Mouse (Mus musculus): ENCODE measurements around the gene Nfic. TPM values are rescaled to one million over a fixed set of nuclear protein-coding genes. Genes with fewer than 3 reads are reported as not detected.

Gene Nfic
- polyA plus RNA-seq, 1 experiment from 2014 or later = 29.2 TPM

DNA sequence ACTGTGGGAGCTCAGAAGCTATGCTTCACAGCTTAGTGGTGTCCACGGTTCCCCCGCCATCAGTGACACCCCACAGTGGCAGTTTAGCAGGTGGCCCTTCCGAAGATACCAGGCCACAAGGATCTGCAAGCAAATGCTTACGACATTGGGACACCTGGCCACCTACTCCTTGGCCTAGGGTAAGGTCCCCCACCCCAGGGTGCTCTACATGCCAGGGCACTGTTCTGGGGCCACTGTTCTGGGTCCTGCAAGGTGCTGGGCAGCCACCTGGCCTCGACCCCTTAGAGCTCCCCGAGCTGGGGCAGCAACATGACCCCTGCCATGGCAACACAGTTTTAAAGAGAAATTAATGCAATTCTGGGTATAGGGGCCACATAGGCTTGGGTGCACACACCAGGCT lies 39.7 kb upstream of the Nfic start:
- H3K4me2 ChIP-seq (replicated peaks; ENCODE audit: low read depth) = peak overlapping the region; percentile 88
- H3K27ac ChIP-seq (ENCODE audit: low read depth, low read length) = peak overlapping the region; percentile 55
- TF ChIP-seq CTCF (IDR thresholded peaks at IDR 0.05; ENCODE audit: low read depth) = no peak
- peak overlapping the region; percentile 80 for H3K4me3 ChIP-seq (ENCODE audit: low read depth, low read length)
- no peaks in the 10 kb centered on the region for H3K27me3 ChIP-seq (replicated peaks; ENCODE audit: control insufficient read depth, insufficient read depth, low read length)
- peaks cover 37% of the 10 kb centered on the region for H3K36me3 ChIP-seq (ENCODE audit: control insufficient read depth, insufficient read depth)
- peak overlapping the region; percentile 84 for H3K9ac ChIP-seq (ENCODE audit: low read depth, low read length)
- no peaks in the 10 kb centered on the region for H3K9me3 ChIP-seq (ENCODE audit: control insufficient read depth)
- no peak for ATAC-seq
- 51% methylated on average over 6 of the region's 6 CpGs for WGBS
- H3K4me1 ChIP-seq (replicated peaks; ENCODE audit: control insufficient read depth, insufficient read depth, low read length) = peaks cover 21% of the 10 kb centered on the region

DNA sequence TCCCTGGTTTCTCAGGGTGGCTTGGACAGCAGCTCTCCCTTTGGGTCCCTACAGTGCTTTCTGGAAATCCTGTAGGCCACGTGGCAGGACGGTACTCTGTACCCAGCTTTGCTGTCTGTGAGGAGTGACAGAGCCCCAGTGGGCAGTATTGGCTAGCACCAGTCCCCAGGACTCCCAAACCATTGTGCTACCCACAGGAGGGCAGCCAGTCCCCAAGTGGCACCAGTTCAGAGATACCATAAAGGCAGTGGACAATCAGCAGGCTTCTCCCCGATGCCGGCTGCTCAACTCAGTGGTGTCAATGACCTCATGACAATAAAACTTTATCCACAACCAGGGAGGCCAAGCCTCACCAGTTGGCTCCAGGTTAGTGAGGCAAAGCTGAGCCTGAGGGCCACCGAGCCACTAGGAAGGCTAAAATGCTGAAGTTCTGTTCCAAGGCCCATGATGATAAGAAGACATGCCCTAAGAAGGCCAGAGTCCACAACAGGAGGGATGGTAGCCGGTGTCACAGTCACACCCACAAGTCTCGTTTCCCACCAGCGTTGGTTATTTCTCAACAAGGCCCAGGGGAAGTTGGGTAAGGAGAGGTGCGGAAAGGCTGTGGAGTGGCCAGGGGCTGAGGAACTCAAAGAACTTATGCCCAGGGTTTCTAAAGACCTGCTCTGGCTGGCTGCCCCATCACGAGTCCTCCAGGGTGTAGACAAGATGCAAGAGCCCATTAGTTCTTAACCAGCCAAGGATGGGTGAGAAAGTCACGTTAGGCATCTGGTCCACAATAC lies 39.0 kb upstream of the Nfic start:
- TF ChIP-seq CTCF (IDR thresholded peaks at IDR 0.05; ENCODE audit: low read depth) = no peak
- Histone ChIP-seq H3K27ac (ENCODE audit: low read depth, low read length) (peak overlapping the region; percentile 73), H3K4me2 (replicated peaks; ENCODE audit: low read depth) (peak overlapping the region; percentile 88), H3K36me3 (ENCODE audit: control insufficient read depth, insufficient read depth) (peaks cover 44% of the 10 kb centered on the region), H3K4me1 (replicated peaks; ENCODE audit: control insufficient read depth, insufficient read depth, low read length) (peaks cover 21% of the 10 kb centered on the region), H3K27me3 (replicated peaks; ENCODE audit: control insufficient read depth, insufficient read depth, low read length) (no peaks in the 10 kb centered on the region), H3K9ac (ENCODE audit: low read depth, low read length) (peak overlapping the region; percentile 84; the same call in 1 of the 2 replicates), H3K9me3 (ENCODE audit: control insufficient read depth) (no peaks in the 10 kb centered on the region), H3K4me3 (ENCODE audit: low read depth, low read length) (peak overlapping the region; percentile 80; the same call in 1 of the 2 replicates)
- 45% methylated on average over 11 of the region's 11 CpGs for WGBS
- peak; percentile 34 for ATAC-seq

DNA sequence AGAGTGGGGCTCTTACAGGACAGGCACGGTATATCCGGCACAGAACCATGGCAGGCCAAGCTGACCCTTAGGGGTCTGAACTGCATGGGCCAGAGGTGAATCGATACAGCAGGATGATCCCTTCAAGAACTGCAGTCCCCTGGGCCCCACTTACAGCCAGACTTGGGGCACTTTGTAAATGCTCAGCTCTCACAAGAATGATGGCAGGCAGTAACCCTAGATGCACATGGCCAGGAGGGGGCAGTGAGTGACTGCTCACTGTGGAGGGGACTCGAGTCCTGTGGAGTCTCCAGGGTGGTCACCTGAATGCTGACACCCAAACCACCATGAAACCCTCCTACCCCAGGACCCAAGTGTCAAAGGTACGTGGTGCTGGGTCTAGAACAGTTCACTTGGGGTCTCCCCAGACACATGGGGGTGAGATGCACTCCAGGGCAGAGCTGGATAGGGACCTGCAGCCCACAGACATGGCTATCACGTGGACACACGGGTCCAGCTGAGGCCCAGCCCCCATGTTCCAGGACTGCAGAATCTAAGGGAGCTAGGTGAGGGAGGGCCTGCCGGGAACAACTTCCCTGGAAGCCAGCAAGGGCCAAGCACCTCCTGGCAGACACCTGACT lies 38.3 kb upstream of the Nfic start:
- H3K4me1 ChIP-seq (replicated peaks; ENCODE audit: control insufficient read depth, insufficient read depth, low read length) = peaks cover 21% of the 10 kb centered on the region
- WGBS = 74% methylated on average over 8 of the region's 8 CpGs
- H3K9me3 ChIP-seq (ENCODE audit: control insufficient read depth) = no peaks in the 10 kb centered on the region
- peak overlapping the region; percentile 88 for H3K4me2 ChIP-seq (replicated peaks; ENCODE audit: low read depth)
- peak; percentile 68 for TF ChIP-seq CTCF (IDR thresholded peaks at IDR 0.05; ENCODE audit: low read depth)
- ATAC-seq = no peak
- H3K36me3 ChIP-seq (ENCODE audit: control insufficient read depth, insufficient read depth) = peaks cover 51% of the 10 kb centered on the region
- no peak overlapping the region for H3K4me3 ChIP-seq (ENCODE audit: low read depth, low read length)
- H3K27ac ChIP-seq (ENCODE audit: low read depth, low read length) = peak overlapping the region; percentile 73
- 0 out of 2 replicates have a peak overlapping the region, but pooled peaks have one; percentile 17 for H3K9ac ChIP-seq (ENCODE audit: low read depth, low read length)
- H3K27me3 ChIP-seq (replicated peaks; ENCODE audit: control insufficient read depth, insufficient read depth, low read length) = no peaks in the 10 kb centered on the region

DNA sequence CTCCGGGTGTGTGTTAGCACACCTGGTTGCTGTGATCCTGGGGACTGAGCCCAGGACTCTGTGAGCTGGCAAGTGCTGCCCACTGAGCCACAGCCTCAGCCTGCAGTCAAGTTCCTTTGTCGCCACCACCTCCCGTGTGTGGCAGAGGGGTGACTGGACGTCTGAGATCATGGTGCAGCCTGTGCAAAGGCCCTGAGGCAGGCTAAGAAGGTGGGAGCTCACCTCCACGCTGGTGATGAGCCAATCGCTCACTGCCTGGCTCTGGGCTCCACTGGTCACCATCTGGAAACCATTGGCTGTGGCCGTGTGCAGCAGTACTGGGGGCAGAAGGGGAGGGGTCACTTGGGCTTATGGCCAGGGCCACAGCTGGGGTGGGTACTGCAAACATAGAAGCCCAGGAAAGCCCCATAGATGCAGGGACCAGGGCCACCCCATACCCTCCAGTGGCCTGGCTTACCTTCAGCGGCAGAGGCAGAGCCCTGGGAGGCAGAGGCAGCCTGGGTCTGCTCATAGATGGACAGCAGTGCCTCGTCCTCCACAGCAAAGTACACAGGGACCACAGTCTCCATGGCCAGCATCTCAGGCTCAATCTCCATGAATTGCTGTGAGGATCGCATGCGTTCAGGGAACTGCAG lies 37.3 kb upstream of the Nfic start:
- Histone ChIP-seq H3K4me1 (replicated peaks; ENCODE audit: control insufficient read depth, insufficient read depth, low read length) (peaks cover 21% of the 10 kb centered on the region), H3K27me3 (replicated peaks; ENCODE audit: control insufficient read depth, insufficient read depth, low read length) (no peaks in the 10 kb centered on the region), H3K4me2 (replicated peaks; ENCODE audit: low read depth) (no peak overlapping the region), H3K36me3 (ENCODE audit: control insufficient read depth, insufficient read depth) (peaks cover 61% of the 10 kb centered on the region), H3K4me3 (ENCODE audit: low read depth, low read length) (no peak overlapping the region), H3K27ac (ENCODE audit: low read depth, low read length) (no peak overlapping the region; the same call in 1 of the 2 replicates), H3K9me3 (ENCODE audit: control insufficient read depth) (no peaks in the 10 kb centered on the region), H3K9ac (ENCODE audit: low read depth, low read length) (no peak overlapping the region)
- TF ChIP-seq CTCF (IDR thresholded peaks at IDR 0.05; ENCODE audit: low read depth) = no peak
- WGBS = 90% methylated on average over 11 of the region's 11 CpGs
- no peak for ATAC-seq

DNA sequence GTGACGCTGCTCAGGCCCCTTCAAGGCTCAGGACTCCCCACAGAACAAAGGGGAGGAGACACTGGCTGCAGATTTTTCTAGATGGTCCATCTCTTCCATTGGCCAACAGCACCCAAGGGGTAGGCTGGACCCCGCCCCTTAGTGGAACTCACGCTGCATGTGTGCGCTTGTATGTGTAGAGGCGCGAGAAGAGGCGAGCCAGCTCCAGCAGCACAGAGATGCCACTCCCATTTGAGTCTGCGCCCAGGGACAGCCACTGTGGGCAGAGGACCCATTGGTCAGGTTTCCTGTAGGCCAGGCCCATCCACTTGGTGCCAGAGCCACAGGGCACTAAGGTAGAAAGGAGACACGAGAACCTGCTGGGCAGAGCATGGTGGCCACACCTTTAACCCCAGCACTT lies 35.6 kb upstream of the Nfic start:
- no peaks in the 10 kb centered on the region for H3K9me3 ChIP-seq (ENCODE audit: control insufficient read depth)
- H3K27me3 ChIP-seq (replicated peaks; ENCODE audit: control insufficient read depth, insufficient read depth, low read length) = no peaks in the 10 kb centered on the region
- TF ChIP-seq CTCF (IDR thresholded peaks at IDR 0.05; ENCODE audit: low read depth) = no peak
- peaks cover 15% of the 10 kb centered on the region; the same call in 1 of the 2 replicates for H3K4me1 ChIP-seq (replicated peaks; ENCODE audit: control insufficient read depth, insufficient read depth, low read length)
- H3K27ac ChIP-seq (ENCODE audit: low read depth, low read length) = peak overlapping the region; percentile 35
- ATAC-seq = no peak
- H3K4me2 ChIP-seq (replicated peaks; ENCODE audit: low read depth) = no peak overlapping the region
- 87% methylated on average over 9 of the region's 9 CpGs for WGBS
- H3K9ac ChIP-seq (ENCODE audit: low read depth, low read length) = no peak overlapping the region
- peaks cover 78% of the 10 kb centered on the region for H3K36me3 ChIP-seq (ENCODE audit: control insufficient read depth, insufficient read depth)
- H3K4me3 ChIP-seq (ENCODE audit: low read depth, low read length) = no peak overlapping the region

DNA sequence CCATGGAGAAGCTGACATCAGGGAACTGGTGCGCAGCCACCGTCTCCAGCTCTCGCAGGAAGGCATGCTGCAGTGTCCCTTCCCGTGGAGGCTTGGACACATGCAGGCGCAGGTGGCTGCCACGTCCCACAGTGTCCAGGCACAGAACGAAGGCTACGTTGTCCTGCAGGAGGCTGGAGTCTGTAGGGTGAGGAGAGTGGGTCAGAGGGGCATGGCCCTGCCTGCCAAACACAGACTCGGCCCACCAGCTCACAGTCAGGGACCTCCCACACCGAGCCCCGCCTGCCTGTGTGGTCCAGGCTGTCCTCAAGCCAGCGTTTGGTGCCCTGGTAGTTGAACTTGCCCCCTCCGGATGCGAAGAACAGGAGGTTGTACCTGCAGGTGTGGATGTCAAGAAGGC lies 34.5 kb upstream of the Nfic start:
- no peaks in the 10 kb centered on the region for H3K9me3 ChIP-seq (ENCODE audit: control insufficient read depth)
- H3K4me2 ChIP-seq (replicated peaks; ENCODE audit: low read depth) = no peak overlapping the region
- ATAC-seq = no peak
- H3K27me3 ChIP-seq (replicated peaks; ENCODE audit: control insufficient read depth, insufficient read depth, low read length) = no peaks in the 10 kb centered on the region
- 83% methylated on average over 14 of the region's 14 CpGs for WGBS
- H3K4me3 ChIP-seq (ENCODE audit: low read depth, low read length) = no peak overlapping the region
- H3K9ac ChIP-seq (ENCODE audit: low read depth, low read length) = no peak overlapping the region
- no peak overlapping the region for H3K27ac ChIP-seq (ENCODE audit: low read depth, low read length)
- H3K4me1 ChIP-seq (replicated peaks; ENCODE audit: control insufficient read depth, insufficient read depth, low read length) = peaks cover 8% of the 10 kb centered on the region; the same call in 1 of the 2 replicates
- no peak for TF ChIP-seq CTCF (IDR thresholded peaks at IDR 0.05; ENCODE audit: low read depth)
- peaks cover 80% of the 10 kb centered on the region for H3K36me3 ChIP-seq (ENCODE audit: control insufficient read depth, insufficient read depth)
